Mouse (Mus musculus) adrenal gland, postnatal 4 days (tissue): Measurements from ENCODE around the gene Ccl17. TPM values are rescaled to one million over a fixed set of nuclear protein-coding genes. Genes with fewer than 3 reads are reported as not detected.
A peak's percentile ranks its signal among the peaks of the same experiment; 100 is the strongest.

Experiments used
- DNase-seq, 2 experiments: peaks; one replicate each; pipeline ENCODE4 v3.0.0; 2021 to 2022; ENCODE audit warnings: low spot score in 2 of 2, mixed read lengths in 2 of 2
- total RNA-seq, 2 experiments: library from RNA; stranded (reverse); gene quantifications; 2 replicates each; pipeline ENCODE4 v1.2.3; 2021

Ccl17 gene
- total RNA-seq, 2 experiments from 2014 or later = 0.87 to 0.90 TPM

- DNase-seq = no peak
Observed at GRCm38 (mm10) chr8:94787524-94788501, 22.4 kb upstream of the Ccl17 start.

- DNase-seq = no peak
Observed at GRCm38 (mm10) chr8:94789256-94789955, 20.8 kb upstream of the Ccl17 start.

- no peak for DNase-seq
Observed at GRCm38 (mm10) chr8:94794368-94794767, 15.9 kb upstream of the Ccl17 start.

GRCm38 (mm10) chr8:94794782-94795181 is 15.5 kb upstream of the Ccl17 start:
- no peak for DNase-seq

- no peak for DNase-seq
Observed at GRCm38 (mm10) chr8:94800278-94800968, 9.8 kb upstream of the Ccl17 start.

GRCm38 (mm10) chr8:94801293-94802095 is 8.8 kb upstream of the Ccl17 start:
- DNase-seq = no peak

GRCm38 (mm10) chr8:94802375-94802774 is 7.9 kb upstream of the Ccl17 start:
- DNase-seq = no peak

GRCm38 (mm10) chr8:94803551-94803950 is 6.7 kb upstream of the Ccl17 start:
- DNase-seq = no peak

- no peak for DNase-seq
Observed at GRCm38 (mm10) chr8:94804546-94805340, 5.5 kb upstream of the Ccl17 start.

GRCm38 (mm10) chr8:94805811-94806210 is 4.4 kb upstream of the Ccl17 start:
- DNase-seq = no peak

- DNase-seq = no peak
Observed at GRCm38 (mm10) chr8:94807506-94807905, 2.7 kb upstream of the Ccl17 start.

- DNase-seq = no peak
Observed at GRCm38 (mm10) chr8:94808372-94808771, 1.9 kb upstream of the Ccl17 start.

- no peak for DNase-seq
Observed at GRCm38 (mm10) chr8:94810855-94811254, 602 bp downstream of the Ccl17 start.

- no peak for DNase-seq
Observed at GRCm38 (mm10) chr8:94811654-94812053, 1.4 kb downstream of the Ccl17 start.

- peak; percentile 57 to 76 for DNase-seq
Observed at GRCm38 (mm10) chr8:94812645-94813098, 2.4 kb downstream of the Ccl17 start.

GRCm38 (mm10) chr8:94814556-94814955 is 4.3 kb downstream of the Ccl17 start:
- no peak for DNase-seq

- DNase-seq = no peak
Observed at GRCm38 (mm10) chr8:94817933-94818332, 7.7 kb downstream of the Ccl17 start.

- DNase-seq = no peak
Observed at GRCm38 (mm10) chr8:94819671-94820179, 9.5 kb downstream of the Ccl17 start.

- no peak for DNase-seq
Observed at GRCm38 (mm10) chr8:94820553-94820952, 10.3 kb downstream of the Ccl17 start.

GRCm38 (mm10) chr8:94821381-94821780 is 11.1 kb downstream of the Ccl17 start:
- no peak for DNase-seq
